Mouse (Mus musculus) thymus, adult 2 months (tissue): Measurements from ENCODE around the gene Colq.

Experiments used
- CTCF ChIP-seq: fragments of 200-500 bp; IDR thresholded peaks from 2 replicates; pipeline ENCODE4 v1.5.1; 2012; ENCODE audit warnings: mild to moderate bottlenecking, control low read depth, low read length, moderate library complexity, borderline replicate concordance; ENCODE audit not compliant: control insufficient read depth, poor library complexity, insufficient read depth; ENCODE audit errors: extremely low read depth
- POLR2A ChIP-seq: fragments of 200-500 bp; IDR thresholded peaks from 2 replicates; pipeline ENCODE4 v1.6.1; 2012; ENCODE audit warnings: mild to moderate bottlenecking, low read length, control low read depth, moderate library complexity; ENCODE audit not compliant: control insufficient read depth, poor library complexity, insufficient read depth; ENCODE audit errors: extremely low read depth

GRCm38 (mm10) chr14:31495538-31495937, 95.6 kb downstream of the Colq start:
- TF ChIP-seq CTCF (no peak), POLR2A (no peak)
